Mouse (Mus musculus): ENCODE measurements around the gene Pkd1l3.

DNA sequence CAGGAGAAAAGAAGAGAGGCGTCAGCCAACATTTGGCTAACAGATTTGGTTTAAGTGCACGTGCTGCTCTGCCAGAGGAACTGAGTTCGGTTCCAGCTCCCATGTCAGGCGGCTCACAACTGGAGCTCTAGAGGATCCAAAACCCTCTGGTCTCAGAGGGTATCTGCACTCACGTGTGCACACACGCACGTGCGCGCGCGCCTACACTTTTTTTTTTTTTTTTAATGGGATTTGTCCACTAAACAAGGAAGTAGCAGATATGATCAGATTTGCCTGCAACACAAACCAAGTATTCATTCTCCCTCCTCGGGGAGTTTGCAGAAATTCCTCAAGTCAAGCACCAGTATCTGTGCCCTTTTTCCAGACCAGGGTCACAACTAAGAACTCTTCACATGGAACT lies 6.7 kb upstream of the Pkd1l3 start:
- no peak for TF ChIP-seq POLR2A (IDR thresholded peaks at IDR 0.05; ENCODE audit: low read depth, low read length)
- TF ChIP-seq CTCF (IDR thresholded peaks at IDR 0.05; ENCODE audit: extremely low read depth, insufficient read length, insufficient replicate concordance, low read depth, low read length): no peak

All from small intestine, adult 2 months (tissue).